Mouse (Mus musculus) induced T-regulatory cell, adult 2 months (primary cell): ENCODE data around the gene Itpr2.

Experiments
- DNase-seq: peaks from one replicate; pipeline ENCODE4 v3.0.0-alpha.2; 2012; ENCODE audit warnings: low read depth

The Itpr2 gene

DNA sequence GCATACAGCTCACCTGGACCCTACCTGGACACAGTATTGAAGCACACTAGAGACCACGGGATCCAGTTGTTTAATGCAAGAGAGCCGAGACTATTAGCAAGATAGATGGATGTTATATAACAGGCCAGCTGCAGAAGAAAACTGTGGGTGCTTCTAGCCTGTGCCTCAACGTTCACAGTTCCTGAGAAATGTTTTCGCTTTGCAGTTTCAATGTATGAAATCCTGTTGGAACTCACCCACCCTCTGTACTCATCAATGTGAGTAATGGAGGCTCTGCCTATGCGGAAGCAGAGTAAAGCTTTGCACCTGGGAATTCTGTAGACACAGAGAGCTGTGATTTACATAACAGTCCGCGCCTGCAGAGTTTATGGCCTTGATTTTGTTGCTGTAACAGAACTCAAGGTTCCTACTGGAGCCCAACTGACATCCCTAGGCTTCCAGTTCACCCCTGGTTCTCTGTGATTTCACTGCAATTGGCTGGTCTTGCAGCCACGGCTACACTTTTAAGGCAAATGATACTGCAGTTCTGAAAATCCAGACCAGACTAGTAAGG is 344.0 kb downstream of the Itpr2 start:
- DNase-seq, result no peak

DNA sequence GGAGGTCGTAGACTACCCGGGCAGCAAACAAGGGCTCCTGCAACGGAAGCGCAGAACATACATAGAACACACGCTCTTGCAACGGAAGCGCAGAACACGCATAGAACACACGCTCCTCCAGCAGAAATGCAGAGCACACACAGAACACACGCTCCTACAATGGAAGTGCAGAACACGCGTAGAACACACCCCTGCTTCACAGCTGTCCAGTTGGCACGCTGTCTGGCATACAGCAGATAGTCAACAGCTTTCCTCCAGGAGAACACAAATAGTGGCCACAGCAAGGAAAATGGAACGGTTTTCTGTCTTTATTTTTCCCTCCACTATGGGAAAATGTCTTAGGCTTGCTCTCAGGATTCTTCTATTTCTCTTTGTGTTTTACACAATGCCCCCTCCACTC is 344.9 kb downstream of the Itpr2 start:
- no peak for DNase-seq

DNA sequence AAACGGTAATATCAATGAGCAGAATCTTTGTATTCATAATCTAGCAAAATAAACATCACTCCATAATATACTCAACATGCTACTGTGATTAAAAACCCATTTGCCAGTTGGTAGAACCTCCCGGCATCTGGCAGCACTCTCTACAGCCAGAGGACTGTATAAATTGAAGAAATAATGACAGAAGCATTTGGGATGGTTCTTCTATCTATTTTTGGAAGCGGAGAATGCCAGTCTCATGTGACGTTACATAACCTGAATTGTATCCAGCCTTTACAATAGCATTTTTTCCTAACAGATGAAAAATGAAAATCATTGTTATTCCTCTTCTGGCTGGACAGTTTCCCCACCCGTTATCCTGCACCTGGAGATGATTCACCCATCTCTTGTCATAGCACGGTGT is 345.5 kb downstream of the Itpr2 start:
- DNase-seq, result no peak

DNA sequence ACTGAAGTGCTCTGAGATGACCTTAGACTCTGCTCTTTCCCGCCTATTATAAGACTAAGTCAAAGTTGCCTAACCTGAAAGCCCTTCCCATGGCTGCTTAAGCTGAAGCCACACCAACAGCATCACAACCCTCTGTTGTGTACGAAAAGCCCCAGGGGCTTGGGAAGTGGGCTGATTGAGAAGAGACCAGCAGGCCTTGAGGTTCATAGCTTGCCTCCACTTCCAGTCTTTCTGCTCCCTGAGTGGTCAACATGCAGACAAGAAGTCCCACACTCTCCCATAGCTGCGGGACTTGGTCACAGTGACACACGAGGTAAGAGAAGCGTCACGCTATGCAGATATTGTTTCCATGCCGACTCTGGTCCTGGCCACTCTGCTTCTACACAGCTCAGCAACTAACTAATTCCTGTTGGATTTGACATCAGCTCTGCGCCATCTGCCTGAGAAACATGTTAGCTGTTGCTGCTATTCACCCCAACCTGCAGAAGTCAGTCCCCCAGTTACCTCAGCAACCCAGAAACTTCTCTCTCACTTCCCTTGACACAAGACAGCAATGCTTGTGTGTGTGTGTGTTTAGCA is 346.8 kb downstream of the Itpr2 start:
- DNase-seq, result no peak

DNA sequence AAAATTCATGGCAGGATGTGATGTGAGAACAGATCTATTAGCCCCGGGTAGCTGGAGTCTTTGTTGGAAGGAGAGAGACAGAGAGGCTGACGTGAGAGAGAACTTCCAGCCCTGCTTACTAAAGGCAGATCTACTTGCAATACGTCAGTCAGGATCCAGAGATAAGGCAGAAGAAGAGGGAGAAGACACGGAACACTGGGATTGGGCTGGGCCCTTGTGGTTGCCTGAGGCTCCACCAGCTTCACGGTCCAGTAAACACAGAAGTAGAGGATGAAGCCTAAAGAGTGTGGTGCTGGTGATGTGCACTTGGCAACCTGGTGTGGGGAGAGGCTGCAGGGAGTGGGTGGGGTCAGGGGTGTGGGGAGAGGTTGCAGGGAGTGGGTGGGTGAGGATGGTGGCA is 349.2 kb downstream of the Itpr2 start:
- no peak for DNase-seq

DNA sequence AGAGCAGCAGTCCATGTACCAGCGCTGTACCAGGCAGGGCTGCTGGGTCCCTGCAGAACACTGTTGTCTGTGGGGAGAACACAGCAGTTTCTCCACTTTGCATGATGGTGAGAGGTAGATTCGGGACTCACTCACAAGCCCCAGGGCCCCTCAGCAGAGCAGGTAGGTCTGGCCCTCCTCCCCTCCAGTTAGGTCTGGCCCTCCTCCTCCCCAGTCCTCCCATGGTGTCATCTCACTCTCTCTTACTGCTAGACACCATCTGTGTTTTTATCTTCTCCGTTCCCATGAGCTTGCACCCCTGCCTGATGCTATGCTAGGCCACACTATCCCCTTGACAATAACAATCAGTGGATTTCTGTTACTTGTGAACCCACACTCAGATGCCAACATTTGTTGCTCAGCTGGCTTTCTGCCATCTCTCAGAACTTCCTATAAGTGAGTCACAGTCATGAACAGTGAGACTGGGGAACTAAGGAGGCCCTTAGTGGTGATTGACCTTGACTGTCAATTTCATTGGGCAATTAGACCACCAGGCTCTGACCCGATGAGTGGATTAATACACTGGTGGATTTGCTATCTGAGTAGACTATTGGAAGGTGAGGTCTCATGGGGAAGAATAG is 360.9 kb downstream of the Itpr2 start:
- DNase-seq, result no peak

DNA sequence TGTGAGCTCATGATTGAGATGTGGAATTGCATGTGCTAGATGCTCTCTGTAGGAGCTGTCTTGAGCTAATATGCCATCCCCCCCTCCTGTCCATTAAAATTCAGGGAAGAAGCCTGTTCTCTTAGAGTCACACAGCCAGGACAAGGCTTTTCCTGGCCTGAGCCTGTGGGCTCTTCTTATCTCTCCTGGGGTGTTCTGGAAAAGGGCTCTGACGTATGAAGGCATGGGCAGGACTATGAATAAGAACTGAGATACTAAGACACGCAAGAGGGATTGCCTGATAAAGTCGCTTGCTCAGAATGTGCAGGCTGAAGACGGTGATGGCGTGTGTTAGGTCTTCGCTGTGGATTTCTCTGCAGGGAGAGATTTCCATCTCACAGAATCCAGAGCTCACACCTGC is 361.9 kb downstream of the Itpr2 start:
- DNase-seq, result no peak

DNA sequence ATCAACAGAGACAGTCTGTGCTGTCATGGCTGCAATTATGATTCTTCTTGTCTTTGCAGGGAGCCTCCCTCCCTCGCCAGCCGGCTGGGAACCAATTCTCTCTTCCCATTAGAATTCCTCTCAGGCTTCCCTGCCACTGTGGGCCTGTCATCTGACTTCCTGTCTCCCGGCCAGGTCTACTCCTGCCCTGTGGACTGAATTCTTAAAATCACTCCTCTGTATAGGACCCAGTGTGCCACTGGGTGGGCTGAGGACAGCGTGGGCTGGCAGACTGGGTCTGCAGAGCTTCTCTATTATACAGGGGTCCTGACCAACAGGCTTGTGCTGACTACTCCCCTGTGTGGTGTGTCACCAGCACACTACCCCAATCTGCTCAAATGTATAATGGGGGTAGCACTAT is 365.4 kb downstream of the Itpr2 start:
- no peak for DNase-seq

DNA sequence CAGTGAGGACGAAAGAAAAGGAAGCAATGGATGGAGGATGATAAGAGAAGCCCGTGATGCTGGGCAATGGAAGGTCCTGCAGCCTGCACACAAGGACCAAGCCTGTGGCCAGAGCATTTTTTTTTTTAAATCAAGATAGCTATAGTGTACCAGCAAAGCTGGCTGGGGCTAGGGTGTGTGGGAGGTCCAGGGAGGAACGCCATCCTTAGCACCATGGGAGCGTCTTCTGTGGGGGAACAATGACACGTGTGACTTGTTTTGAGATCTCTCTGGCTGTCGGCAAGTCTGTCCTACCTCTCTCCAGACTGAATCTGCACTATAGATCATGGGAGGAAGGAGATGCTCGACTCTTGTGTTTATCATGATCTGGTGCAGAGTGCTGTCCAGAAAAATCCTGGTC is 365.8 kb downstream of the Itpr2 start:
- DNase-seq, result no peak

DNA sequence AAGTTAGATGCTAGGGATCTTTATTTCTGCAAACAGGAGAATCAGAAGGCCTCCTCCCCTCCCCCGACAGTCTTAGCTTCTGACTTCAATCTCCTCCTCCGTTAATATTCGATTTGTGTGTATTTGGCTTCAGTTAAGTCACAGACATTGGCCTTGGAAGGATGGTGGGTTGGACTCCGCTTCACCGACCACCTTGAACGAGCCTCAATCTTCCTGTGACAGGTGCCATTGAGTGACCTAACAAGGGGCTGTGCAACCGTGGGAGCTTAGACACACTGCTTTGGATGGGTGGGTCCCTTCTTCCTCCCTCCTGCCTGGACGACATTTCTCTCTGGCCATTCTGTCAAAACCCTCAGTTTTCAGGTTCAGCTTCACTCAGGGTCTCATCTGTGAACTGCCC is 366.7 kb downstream of the Itpr2 start:
- no peak for DNase-seq

DNA sequence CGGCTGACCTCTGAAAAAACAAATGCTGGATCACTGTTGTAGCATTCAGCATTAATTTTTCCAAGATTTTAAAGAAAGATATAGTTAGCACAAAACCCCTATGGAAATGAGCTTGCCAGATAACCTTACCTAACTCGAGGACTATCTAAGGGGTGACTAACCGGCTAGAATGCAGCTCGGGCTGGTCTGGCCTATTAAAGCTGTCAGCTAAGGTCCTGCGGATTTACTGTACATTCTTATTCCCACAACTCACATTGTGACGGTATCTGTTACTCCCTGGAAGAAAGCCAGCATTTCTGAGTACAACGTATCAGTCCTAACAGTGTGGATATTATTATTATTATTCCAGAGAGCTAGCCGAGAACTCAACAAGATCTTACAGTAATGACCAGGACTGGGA is 368.1 kb downstream of the Itpr2 start:
- no peak for DNase-seq

DNA sequence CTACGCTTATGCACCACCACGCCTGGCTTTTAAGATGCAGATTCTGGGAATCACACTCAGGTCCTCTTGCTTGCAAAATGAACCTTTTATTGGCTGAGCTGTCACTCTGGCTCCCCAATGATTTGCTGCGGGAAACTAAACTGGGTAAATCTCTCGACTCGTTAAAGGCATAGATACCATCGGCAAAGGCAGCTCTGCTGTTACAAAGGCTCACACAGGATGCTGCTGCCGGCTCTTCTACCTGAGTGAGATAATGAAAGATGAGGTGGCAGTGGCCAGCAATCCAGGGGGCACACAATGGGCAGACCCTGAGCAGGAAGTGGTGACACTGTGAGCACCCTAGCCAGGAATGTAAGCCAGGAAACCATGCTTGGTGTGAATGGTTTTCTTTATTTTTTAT is 373.0 kb downstream of the Itpr2 start:
- no peak for DNase-seq

DNA sequence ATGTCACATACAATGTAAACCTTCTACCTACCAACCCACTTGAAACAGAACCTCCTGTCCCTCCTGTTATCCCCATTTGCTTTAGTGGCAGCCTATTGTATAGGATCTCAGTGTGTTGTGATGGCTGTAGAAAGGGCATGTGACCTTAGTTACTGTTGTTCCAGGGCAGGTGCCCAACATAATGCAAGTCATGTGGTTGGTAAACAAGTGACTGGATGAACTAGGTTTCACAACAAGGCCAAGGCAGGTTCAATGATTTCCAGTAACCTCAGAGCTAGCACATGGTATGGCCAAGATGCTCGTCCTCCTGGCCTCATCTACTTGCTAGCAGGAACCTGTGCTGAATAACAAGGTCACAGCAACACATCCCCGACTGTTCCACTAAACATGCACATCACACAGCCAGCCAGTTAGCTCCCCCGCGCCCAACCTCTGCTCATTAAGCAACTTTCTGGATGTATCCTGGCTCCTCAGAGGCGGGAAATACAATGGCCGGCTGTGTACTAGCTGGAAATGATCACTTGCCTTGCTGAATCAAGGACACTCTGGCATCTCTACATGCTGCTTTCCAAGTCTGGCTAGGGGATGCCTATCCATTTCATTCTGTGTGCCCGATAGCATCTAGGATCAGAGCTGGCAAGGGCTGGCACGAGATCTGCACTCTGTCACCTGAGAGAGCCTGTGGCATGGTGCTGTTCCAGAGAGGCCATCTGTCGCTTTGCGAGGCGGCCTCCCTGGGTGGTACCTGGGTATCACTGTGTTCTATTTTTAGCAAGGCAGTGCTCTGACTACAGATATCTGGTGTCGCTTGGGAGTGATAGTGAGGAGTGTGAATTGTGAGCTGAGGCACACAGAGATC is 375.0 kb downstream of the Itpr2 start:
- no peak for DNase-seq

DNA sequence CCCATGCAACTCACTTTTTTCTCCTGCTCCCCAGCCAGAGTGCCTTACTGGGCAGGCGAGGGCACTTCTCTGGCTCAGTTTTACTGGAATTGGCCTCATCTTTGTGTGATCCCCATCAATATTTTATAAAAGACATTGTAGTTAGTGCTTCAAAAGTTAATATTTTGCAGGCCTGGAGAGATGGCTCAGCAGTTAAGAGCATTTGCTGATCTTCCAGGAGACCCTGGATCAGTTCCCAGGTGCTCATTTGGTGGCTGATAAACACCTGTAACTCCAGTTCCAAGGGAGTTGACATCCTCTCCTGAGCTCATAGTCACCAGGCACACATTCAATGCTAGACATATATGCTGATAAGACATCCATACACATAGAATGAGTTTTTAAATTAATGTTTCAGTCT is 376.4 kb downstream of the Itpr2 start:
- no peak for DNase-seq

DNA sequence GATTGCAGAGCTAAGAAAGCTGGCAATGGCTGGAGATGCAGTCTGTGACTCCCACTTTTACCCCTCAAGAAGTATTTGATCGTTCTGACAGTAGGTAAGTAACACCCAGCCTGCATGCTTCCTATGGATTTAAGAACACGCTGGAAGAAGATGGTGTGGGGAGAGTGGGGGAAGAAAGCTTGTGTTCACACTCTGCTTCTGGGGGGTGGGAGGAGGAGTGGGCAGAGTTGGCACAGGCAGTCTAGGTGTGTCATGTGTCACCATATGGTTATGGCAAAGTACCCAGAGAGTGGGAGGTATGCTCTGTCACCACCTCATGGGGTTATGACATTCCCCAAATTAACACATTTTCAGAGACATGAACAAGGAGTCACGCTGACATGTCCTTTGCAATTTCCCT is 377.5 kb downstream of the Itpr2 start:
- no peak for DNase-seq

DNA sequence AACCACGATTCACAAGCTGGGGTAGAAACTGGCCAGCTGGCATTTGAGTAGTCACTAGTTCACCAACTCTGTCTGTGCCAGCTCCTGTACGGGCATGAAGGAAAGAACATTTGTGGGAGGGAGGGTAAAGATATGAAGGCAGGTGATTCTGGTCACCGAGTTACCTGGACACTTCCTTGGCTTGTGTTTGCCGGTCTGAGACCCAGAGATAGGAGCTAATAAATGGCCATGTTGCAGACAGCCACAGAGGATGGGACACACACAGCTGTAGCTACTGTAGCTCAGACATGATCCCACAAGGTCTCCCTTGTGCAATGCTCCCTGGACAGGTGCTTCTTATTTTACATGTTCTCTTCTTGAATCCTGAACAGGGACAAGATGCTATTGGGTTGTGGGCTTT is 378.4 kb downstream of the Itpr2 start:
- DNase-seq, result no peak

DNA sequence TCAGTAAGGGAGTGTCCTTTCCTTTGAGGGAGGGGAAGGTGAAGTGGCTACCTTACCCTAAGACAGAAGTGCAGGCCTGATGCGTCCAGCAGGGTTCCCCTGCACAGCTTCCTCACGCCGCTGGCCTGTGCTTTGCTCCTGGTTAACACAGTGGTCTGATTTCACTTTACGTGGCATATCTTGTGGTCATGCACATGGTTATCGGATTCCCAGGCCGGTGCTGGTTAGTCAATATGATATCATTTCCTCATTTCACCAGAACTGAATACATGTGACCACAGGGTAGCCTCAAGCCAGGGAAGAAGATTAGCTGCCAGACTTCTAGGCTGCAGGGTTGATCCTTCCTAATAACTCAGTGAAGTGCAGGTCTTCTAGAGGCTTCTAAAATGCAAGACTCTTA is 381.9 kb downstream of the Itpr2 start:
- no peak for DNase-seq

DNA sequence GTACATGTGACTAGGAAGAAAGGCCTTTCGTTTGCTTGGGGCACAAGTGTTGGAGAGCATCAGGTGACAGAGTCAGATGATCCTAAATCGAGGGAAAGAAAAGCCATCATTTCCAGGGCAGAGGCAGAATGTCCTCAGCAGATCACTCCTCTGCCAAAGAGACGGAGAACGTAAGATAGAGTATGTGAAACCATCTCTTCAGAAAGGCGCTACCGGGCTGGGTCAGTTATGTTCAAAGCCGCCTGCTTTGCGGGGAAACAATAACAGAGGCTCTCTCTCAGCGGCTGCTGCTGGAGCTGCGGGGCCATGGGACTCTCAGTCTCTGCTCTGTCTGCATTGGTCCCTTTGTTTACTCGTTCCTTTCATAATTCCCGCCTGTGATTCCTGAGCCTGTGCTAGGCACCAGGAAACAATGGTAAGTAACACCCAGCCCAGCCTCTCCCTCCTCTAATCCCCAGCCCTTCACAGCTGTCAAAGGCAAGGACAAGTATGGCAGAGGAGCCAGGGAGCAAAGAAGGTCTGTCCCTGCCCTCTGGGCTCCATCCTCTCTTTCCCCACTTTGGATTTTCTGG is 387.2 kb downstream of the Itpr2 start:
- no peak for DNase-seq

DNA sequence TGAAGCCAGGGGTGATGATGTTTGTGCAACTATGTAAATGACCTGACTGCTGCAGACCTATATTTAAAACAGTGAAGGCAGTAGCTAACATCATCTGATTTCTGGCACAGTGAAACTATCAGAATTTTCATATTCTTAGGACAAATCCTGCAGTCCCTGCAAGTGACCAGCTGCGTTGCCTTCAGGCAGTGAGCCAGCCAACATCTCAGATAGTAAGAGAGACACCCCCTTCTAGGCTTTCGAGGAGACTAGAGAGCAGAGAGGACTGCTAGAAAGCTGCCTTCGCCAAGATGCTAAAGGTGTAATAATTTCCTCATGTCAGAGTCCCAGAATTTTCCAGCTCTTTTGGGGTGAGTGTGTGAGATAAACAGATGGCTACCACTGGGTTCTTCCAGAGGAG is 388.0 kb downstream of the Itpr2 start:
- no peak for DNase-seq

DNA sequence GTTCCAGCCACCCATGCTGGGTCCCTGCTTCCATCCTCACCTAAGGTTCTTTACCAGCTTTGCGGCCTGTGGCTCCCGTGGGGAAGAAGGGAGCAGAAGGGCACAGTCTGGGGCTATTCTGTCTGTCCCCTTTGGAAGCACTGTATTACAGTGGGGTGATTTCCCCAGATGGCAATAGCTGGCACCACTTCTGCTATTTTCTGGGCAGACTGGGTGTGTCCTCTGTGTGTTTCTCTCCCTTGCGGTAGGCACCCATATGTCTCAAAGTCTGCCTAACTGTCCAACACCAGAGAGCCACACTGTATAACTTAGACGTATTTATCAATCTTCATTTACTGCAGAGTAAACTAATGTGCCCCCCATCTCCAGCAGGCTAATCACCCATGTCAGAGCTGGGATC is 388.9 kb downstream of the Itpr2 start:
- DNase-seq, result no peak

DNA sequence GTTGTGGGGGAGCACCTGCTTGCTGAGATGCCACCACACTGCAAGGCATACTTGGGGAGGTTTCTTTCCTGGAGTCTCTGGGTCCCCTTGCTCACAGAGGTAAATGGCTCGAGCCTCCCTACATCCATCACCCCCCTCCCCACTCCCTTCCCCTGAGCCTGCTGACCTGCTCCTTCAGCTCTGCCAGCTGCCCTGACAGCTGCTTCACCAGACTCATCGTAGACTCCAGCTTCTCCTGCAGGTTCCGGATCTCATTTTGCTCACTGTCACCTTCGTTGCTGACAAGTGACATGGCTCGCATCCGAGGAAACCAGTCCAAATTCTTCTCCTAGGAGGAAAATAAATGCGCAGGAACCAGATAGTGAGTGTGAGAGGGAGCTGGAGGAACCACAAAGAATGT is 389.8 kb downstream of the Itpr2 start:
- no peak for DNase-seq

DNA sequence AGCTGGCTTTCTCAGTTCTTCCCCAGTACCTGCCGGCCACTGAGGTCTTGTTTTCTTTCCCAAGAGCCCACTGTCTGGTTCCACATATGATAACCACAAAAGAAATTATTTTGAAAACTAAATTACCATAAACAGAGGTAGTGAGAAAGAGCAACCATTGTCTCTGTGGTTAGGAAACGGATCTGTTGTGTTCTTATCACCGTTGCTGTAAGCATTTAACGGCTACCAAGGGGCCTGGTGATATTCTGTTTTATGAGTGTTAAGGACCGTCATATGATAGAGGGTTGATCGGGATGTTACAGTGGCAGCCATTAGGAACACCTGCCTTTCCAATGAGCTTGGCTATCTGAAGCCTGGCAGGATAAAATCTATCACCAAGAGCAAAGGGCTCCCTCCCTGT is 390.2 kb downstream of the Itpr2 start:
- no peak for DNase-seq
